Mouse (Mus musculus) Patski (cell line): Measurements from ENCODE around the gene Avpi1. TPM values are rescaled to one million over a fixed set of nuclear protein-coding genes. Genes with fewer than 3 reads are reported as not detected.
"Not testable (repeated sequence)": the region's sequence is repeated elsewhere in the genome, so short reads cannot be mapped to it uniquely, and the experiment has no call there.

Experiments used
- ATAC-seq: fragments of 100-300 bp; one replicate; pipeline ENCODE4 v1.8.0; 2021
- CTCF ChIA-PET: fragments of 350-600 bp; sonication (Branson Sonifier 250); formaldehyde crosslinking; loops from one replicate; lab custom pipeline; 2022; ENCODE audit warnings: inconsistent platforms; lab: Charles Lee
- POLR2A ChIA-PET: fragments of 350-600 bp; sonication (Branson Sonifier 250); formaldehyde crosslinking; loops from one replicate; lab custom pipeline; 2022; ENCODE audit warnings: antibody characterized with exemption, inconsistent platforms; lab: Charles Lee
- DNase-seq: peaks from one replicate; pipeline ENCODE4 v3.0.0-alpha.2; 2011; ENCODE audit warnings: low read depth, low spot score
- H3K27me3 ChIP-seq: fragments of 371-371 bp; one replicate; pipeline ENCODE4 v1.5.1; 2021
- CTCF ChIP-seq: fragments of 100-300 bp; IDR thresholded peaks from one replicate; pipeline ENCODE4 v1.5.1; 2021
- in situ Hi-C: fragments of 300-500 bp; cut with MboI; formaldehyde crosslinking; loops from 3 replicates; pipeline ENCODE4 v1.11.1; 2018; ENCODE audit warnings: low pct_unique_long_range_greater_than_20kb, mixed read lengths
- polyA plus RNA-seq: library from polyadenylated mRNA; unstranded; gene quantifications from one replicate; pipeline ENCODE4 v1.2.3, GENCODE M21; 2021

Gene Avpi1
- polyA plus RNA-seq, 1 experiment from 2014 or later, result 34.6 TPM

DNA sequence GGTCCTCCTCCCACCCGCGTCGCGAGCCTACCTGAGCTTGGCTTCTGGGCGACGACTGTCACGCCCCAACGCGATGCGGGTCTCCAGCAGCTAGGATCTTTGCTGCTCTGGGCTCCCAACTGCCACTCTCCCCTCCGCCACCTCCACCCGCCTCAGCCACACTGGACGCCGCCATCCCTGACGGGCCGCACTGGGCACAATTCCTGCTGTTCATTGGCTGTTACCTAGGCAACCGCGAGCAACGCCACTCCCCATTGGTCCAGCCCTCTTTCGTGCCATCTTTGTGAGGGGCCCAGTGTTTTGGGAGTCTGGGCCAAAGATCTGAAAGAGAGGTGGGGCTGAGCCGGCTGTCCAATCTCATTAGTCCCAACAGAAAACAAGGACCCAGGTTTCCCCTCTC, 42.7 kb downstream of the Avpi1 start, which contains the start of gene Morn4:
TSS of gene Morn4 (minus strand) at position 192 of the 400 bp plus-strand sequence.
- H3K27me3 ChIP-seq, result no peaks in the 10 kb centered on the region
- in situ Hi-C loops, result no loop called here
- ChIA-PET CTCF (interaction anchor here (1.9 kb wide), 1 partner anchor 12 kb away, joined by 9 read pairs; no protein-coding TSS in a partner anchor), POLR2A (no interaction called here)
- peak; percentile 42 for ATAC-seq
- TF ChIP-seq CTCF, result no peak
- DNase-seq, result no peak

DNA sequence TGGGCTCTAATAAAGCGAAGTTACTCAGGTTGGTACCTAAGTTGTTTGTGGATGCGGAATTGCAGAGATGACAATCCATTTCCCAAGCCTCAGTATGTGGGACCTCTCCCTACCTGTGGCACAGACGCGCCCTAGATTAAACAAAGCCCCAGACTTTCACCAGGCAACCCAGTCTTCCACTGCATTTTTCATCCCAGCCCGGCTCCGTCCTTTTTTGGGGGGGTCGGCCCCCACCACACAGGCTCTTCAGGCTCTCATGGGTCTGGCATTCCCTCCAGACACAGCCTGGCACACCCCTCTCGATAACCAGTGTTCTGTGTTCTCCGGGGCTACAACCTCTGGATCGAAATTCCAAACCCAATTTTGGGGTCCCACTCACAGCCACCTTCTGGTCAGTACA, 43.2 kb downstream of the Avpi1 start:
- ATAC-seq, result no peak
- H3K27me3 ChIP-seq, result no peaks in the 10 kb centered on the region

DNA sequence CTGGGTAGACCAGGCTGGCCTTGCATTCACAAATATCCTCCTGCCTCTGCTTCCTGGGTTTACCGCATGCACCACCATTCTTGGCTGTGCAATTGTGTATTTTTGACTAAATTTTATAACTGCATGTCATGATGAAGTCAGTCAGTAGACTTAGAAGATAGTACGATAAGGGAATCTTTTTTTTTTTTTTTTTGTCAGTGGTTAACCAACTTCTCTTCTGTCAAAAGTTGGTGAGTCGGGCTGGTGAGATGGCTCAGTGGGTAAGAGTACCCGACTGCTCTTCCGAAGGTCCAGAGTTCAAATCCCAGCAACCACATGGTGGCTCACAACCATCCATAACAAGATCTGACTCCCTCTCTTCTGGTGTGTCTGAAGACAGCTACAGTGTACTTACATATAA, 47.2 kb downstream of the Avpi1 start:
- H3K27me3 ChIP-seq, result not testable (repeated sequence)

More for the DNA sequence above, 43.2 kb downstream of the Avpi1 start:
- CTCF ChIA-PET, result no interaction called here
- TF ChIP-seq CTCF, result no peak
- DNase-seq, result no peak
- in situ Hi-C loops, result no loop called here
- POLR2A ChIA-PET, result no interaction called here

DNA sequence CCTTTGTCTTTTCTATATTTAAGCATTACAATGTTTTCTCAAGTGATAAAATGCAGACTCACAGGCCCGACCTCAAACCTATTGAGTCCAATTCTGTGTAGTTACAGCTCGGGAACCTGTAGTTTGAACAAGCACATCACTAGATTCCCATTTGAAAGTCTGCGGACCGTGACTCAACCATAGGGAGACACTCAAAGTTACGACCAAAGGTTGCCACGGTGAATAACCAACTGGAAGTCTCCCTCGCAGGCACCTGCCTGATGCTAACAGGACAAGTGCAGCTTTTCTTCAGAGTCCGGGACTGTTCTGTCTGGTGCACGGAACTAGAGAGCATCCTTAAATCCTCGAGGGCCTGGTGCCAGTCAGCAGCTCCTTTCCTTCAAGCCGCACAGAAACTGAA, 48.4 kb downstream of the Avpi1 start:
- CTCF ChIA-PET, result interaction anchor here (0.9 to 3.7 kb wide), 10 partner anchors 8 to 86 kb away, joined by 3 to 21 read pairs (median 4); partner anchors contain the start of genes Ankrd2, Hoga1 and Pi4k2a
- TF ChIP-seq CTCF, result no peak
- ATAC-seq (no peak), DNase-seq (no peak)
- POLR2A ChIA-PET, result interaction anchor here (0.6 to 1.2 kb wide), 2 partner anchors 9 to 20 kb away, joined by 3 to 4 read pairs; no protein-coding TSS in a partner anchor
- in situ Hi-C loops, result no loop called here
- no peaks in the 10 kb centered on the region for H3K27me3 ChIP-seq

More for the DNA sequence above, 47.2 kb downstream of the Avpi1 start:
- DNase-seq, ATAC-seq, in situ Hi-C loops: not testable (repeated sequence)
- ChIA-PET CTCF (interaction anchor here (1.8 kb wide), 1 partner anchor 9 kb away, joined by 6 read pairs; no protein-coding TSS in a partner anchor), POLR2A (interaction anchor here (0.7 to 0.9 kb wide), 3 partner anchors 7 to 80 kb away, joined by 3 read pairs; no protein-coding TSS in a partner anchor)

DNA sequence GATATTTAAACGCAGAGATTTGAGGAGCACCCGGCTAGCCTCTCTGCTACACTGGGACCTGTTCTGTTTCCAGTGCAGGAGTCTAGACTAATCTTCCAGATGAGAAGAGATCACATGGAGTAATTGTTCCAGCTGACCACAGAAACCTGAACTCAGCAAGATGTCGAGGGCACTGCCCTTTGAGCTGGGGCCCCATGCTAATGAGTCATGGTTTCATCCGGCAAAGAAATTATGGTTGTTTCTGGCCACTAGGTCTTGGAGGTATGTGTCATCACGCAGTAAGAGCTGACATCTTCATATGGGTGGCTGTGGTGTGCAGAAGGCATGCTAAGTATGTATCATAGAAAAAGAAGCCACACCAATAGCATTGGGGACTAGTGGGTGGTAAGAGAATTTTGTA, 48.9 kb downstream of the Avpi1 start:
- POLR2A ChIA-PET, result interaction anchor here (0.8 to 1.4 kb wide), 3 partner anchors 9 to 48 kb away, joined by 3 to 5 read pairs (median 4); partner anchors contain the start of gene Pi4k2a
- no peak for TF ChIP-seq CTCF
- CTCF ChIA-PET, result interaction anchor here (0.9 to 3.7 kb wide), 10 partner anchors 8 to 86 kb away, joined by 3 to 21 read pairs (median 4); partner anchors contain the start of genes Ankrd2, Hoga1 and Pi4k2a
- H3K27me3 ChIP-seq, result no peaks in the 10 kb centered on the region
- ATAC-seq, result peak; percentile 81
- in situ Hi-C loops, result no loop called here
- DNase-seq, result no peak

DNA sequence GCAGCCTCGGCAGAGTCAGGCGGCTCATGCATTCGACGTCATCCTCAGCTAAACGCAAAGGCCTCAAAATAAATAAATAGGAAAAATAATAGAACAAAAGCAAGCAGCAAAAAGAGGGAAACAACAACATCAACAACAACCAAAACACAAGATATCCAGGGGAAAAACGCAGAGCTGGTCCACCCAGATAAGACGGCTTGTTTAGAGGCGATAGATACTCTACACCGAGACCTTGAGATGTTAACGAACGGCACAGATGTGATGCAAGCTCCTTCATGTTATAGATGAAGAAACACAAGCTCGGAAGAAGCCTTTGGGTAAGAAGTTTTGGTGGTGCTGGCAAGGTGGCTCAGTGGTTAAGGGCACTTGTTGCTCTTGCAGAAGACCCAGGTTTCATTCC, 49.9 kb downstream of the Avpi1 start:
- no peaks in the 10 kb centered on the region for H3K27me3 ChIP-seq
- ChIA-PET POLR2A (interaction anchor here (0.8 to 1.5 kb wide), 3 partner anchors 11 to 53 kb away, joined by 3 to 5 read pairs (median 4); partner anchors contain the start of gene Pi4k2a), CTCF (interaction anchor here (2.3 to 3.7 kb wide), 4 partner anchors 9 to 85 kb away, joined by 5 to 21 read pairs (median 12); partner anchors contain the start of genes Ankrd2 and Pi4k2a)
- TF ChIP-seq CTCF, result no peak
- in situ Hi-C loops, result no loop called here
- ATAC-seq (no peak), DNase-seq (no peak)

DNA sequence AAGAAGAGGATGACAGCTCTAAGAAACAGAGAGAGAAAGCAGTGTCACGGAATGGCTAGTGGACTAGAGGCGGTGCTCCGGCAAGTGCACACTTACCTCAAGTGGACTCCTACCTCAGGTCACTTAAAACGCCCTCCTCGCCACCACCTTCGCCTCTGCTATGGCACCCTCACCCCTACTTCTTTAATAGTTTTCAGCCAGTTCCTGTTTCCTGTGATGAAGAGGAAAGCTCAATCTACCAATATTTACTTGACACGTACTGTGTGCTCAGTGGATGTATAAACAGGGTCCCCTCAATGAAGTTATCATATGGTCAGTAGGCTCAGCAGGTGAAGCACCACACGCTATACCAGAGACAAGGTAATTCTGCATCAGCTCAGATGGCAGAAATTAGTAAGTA, 50.3 kb downstream of the Avpi1 start:
- ATAC-seq, result no peak
- POLR2A ChIA-PET, result interaction anchor here (1.5 kb wide), 1 partner anchor 53 kb away, joined by 4 read pairs; no protein-coding TSS in a partner anchor

DNA sequence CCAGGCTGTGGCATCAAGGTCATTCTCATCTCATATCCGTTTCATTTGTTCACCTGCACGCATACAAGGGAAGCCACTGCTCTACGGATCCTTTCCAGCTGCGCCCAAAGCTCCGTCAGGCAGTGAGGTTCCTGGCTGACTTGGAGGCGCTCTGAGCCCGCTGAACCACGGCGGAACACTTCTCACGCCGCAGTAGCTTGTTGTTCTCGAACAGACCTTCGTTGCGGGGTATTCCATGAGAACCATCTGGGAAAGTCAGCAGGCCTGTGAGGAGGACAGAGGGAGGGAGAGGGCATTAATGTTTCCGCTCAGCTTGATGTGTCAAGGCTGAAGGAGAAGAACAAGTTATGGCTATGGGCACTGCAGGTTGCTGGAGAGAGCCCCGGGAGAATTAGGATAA, 52.9 kb downstream of the Avpi1 start:
- in situ Hi-C loops, result no loop called here
- ChIA-PET POLR2A (interaction anchor here (0.6 to 2.0 kb wide), 2 partner anchors 33 to 41 kb away, joined by 3 to 8 read pairs; partner anchors contain the start of gene Ankrd2), CTCF (interaction anchor here (9.4 kb wide), 1 partner anchor 41 kb away, joined by 154 read pairs; the partner anchor contains the start of gene Ankrd2)
- TF ChIP-seq CTCF, result no peak
- H3K27me3 ChIP-seq, result no peaks in the 10 kb centered on the region
- DNase-seq (no peak), ATAC-seq (no peak)

More for the DNA sequence above, 50.3 kb downstream of the Avpi1 start:
- no peak for DNase-seq
- TF ChIP-seq CTCF, result no peak
- CTCF ChIA-PET, result interaction anchor here (2.3 to 3.7 kb wide), 4 partner anchors 8 to 84 kb away, joined by 5 to 21 read pairs (median 12); partner anchors contain the start of genes Ankrd2 and Pi4k2a
- no peaks in the 10 kb centered on the region for H3K27me3 ChIP-seq
- in situ Hi-C loops, result no loop called here

DNA sequence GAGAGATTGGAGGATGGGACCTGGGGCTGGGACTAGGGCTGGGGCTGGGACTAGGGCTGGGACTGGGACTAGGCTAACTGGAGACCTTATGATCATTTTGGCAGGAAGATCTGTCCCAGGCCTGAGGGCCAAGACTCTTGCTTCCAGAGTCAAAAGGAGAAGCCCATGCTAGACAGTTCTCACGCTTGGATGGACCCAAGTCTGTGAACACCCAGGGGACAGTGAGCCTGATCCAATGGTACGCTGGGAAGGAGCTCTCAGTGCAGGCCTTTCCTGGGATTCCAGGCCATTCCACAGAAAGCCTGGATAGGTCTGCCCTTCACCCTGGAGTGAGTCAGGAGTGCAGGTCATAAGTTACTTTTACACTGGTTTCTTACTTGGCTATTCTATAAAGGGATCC, 53.8 kb downstream of the Avpi1 start:
- no peak for TF ChIP-seq CTCF

More for the DNA sequence above, 53.8 kb downstream of the Avpi1 start:
- no peaks in the 10 kb centered on the region for H3K27me3 ChIP-seq
- ChIA-PET CTCF (interaction anchor here (1.6 to 9.4 kb wide), 6 partner anchors 12 to 73 kb away, joined by 3 to 154 read pairs (median 8); partner anchors contain the start of genes Ankrd2, Hoga1 and Morn4), POLR2A (interaction anchor here (2.0 kb wide), 1 partner anchor 40 kb away, joined by 8 read pairs; the partner anchor contains the start of gene Ankrd2)
- no peak for ATAC-seq
- in situ Hi-C loops, result no loop called here
- DNase-seq, result no peak

Other genes starting within 250 kb of the Avpi1 start
- gene Rrp12, start 232.9 kb downstream of the Avpi1 start, polyA plus RNA-seq, result 17.9 TPM
- 883 TPM for gene Pgam1, start 217.1 kb downstream of the Avpi1 start, polyA plus RNA-seq
- gene Exosc1, start 195.6 kb downstream of the Avpi1 start, polyA plus RNA-seq, result 47.2 TPM
- gene Zdhhc16, start 195.6 kb downstream of the Avpi1 start, polyA plus RNA-seq, result 87.9 TPM
- gene Mms19, start 147.9 kb downstream of the Avpi1 start, polyA plus RNA-seq, result 56.8 TPM
- 45.0 TPM for gene Ubtd1, start 147.3 kb downstream of the Avpi1 start, polyA plus RNA-seq
- gene Ankrd2, start 93.1 kb downstream of the Avpi1 start, polyA plus RNA-seq, result 0.83 TPM
- 51.2 TPM for gene Hoga1, start 83.4 kb downstream of the Avpi1 start, polyA plus RNA-seq
- gene 4933411K16Rik, start 76.8 kb downstream of the Avpi1 start, polyA plus RNA-seq, result 2.7 TPM
- 38.1 TPM for gene Morn4, start 42.7 kb downstream of the Avpi1 start, polyA plus RNA-seq
- gene Pi4k2a, start 38.6 kb downstream of the Avpi1 start, polyA plus RNA-seq, result 47.6 TPM
- gene Marveld1, start 18.3 kb upstream of the Avpi1 start, polyA plus RNA-seq, result 34.3 TPM
- 59.5 TPM for gene Zfyve27, start 34.9 kb upstream of the Avpi1 start, polyA plus RNA-seq
- gene Sfrp5, start 73.2 kb upstream of the Avpi1 start, polyA plus RNA-seq, result 0.04 TPM
- gene Golga7b, start 118.5 kb upstream of the Avpi1 start, polyA plus RNA-seq, result 0.12 TPM